ENCODE assay signal across 8 mouse cellular contexts in the genomic region with DNA sequence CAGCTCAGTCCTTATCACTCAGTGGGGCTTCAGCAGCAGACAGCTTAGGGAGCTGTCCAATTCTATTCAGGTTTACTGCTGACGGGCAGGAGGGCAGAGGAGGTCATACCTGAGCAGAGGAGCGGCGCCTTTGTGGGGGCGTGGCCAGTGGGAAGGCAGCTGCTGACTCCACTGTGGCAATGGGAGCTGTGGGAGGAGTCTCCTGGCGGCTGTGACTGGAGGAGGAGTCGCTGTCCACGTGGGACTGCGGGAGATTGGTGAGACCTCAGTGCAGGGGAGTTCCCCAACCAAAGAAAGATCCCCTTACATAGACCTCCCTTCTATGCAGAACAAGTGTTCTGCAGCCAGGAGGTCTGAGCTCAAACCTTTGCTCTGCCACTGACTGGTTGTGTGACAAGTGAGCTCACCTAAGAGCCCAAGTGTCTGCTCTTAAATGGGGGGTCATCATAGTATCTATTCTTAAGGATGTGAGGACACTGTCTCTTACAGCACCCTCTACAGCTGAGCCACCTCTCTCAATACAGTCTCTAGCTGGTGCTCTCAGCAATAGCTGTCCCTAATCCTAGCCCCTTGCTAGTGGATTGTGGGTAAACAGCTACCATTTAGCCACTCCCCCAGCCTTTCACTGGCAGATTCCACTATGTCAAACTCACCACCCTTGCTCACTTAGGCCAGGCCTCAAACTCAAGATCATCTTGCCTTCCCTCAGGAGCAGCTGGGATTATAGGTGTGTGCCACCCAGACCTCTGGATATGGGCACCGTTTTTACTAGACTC. TPM values are rescaled to one million over a fixed set of nuclear protein-coding genes. Genes with fewer than 3 reads are reported as not detected.
DNase-seq lines count a peak whose midpoint lies in the region; ATAC-seq lines count a peak whose summit lies in the region.

No protein-coding gene starts in this region.

- WGBS in forebrain, embryonic 10.5 days, result 21% methylated on average over 9 of the region's 9 CpGs

- peaks cover 47% of the 10 kb centered on the region for H3K27me3 ChIP-seq in forebrain, embryonic 10.5 days (ENCODE audit: poor library complexity, severe bottlenecking)

- peaks cover 48% of the 10 kb centered on the region for H3K36me3 ChIP-seq in forebrain, embryonic 10.5 days (replicated peaks)

- no peak overlapping the region for H3K27ac ChIP-seq in forebrain, embryonic 10.5 days

- ATAC-seq in erythroblast, adult 5-6 weeks (replicated peaks; ENCODE audit: low FRiP score, poor library complexity, severe bottlenecking), result peak; percentile 59; the same call in 1 of the 2 replicates
- ATAC-seq in megakaryocyte progenitor cell, adult 5-6 weeks (replicated peaks; ENCODE audit: poor library complexity), result peak; percentile 98

- no peak overlapping the region for H3K4me3 ChIP-seq in forebrain, embryonic 10.5 days

- peak; percentile 37 for DNase-seq in ovary, adult 18-20 months (ENCODE audit: low spot score)
- DNase-seq in ovary, postnatal 10 days (ENCODE audit: low spot score), result no peak
- peak; percentile 79 to 86 for DNase-seq in kidney, postnatal 4 days
- DNase-seq in cerebellum, postnatal 36 days, result no peak
- no peak for DNase-seq in forebrain, embryonic 10.5 days (ENCODE audit: extremely low spot score, low spot score)
- no peak for DNase-seq in spleen, postnatal 14 days (ENCODE audit: low spot score in 2 of 2)

- H3K4me1 ChIP-seq in forebrain, embryonic 10.5 days, result peaks cover 42% of the 10 kb centered on the region

- H3K9me3 ChIP-seq in forebrain, embryonic 10.5 days, result no peaks in the 10 kb centered on the region

RNA-seq across cellular contexts. Expression of gene Fam98c, which starts 6.9 kb away (rescaled TPM):
- 2.1 and 4.6 TPM in 2 replicates for total RNA-seq in erythroblast, adult 5-6 weeks (2015; ENCODE audit: low replicate concordance)
- total RNA-seq in erythroblast, adult 5-6 weeks (2017; ENCODE audit: low replicate concordance), result 1.5 and 2.7 TPM in 2 replicates
- total RNA-seq in megakaryocyte progenitor cell, adult 5-6 weeks (2015), result 19.4 and 24.1 TPM in 2 replicates
- 22.6 and 23.4 TPM in 2 replicates for total RNA-seq in megakaryocyte progenitor cell, adult 5-6 weeks (2017)
- polyA plus RNA-seq in forebrain, embryonic 10.5 days (2016; fragmentation: Nextera tagmentation; extraction: Ambion mirVana), result 11.5 and 11.7 TPM in 2 replicates

RNA-seq across cellular contexts. Expression of gene Ggn, which starts 7.1 kb away (rescaled TPM):
- not detected in 2 replicates for total RNA-seq in erythroblast, adult 5-6 weeks (2015; ENCODE audit: low replicate concordance)
- not detected in 2 replicates for total RNA-seq in erythroblast, adult 5-6 weeks (2017; ENCODE audit: low replicate concordance)
- total RNA-seq in megakaryocyte progenitor cell, adult 5-6 weeks (2015), result 0.76 and 1.2 TPM in 2 replicates
- total RNA-seq in megakaryocyte progenitor cell, adult 5-6 weeks (2017), result 0.17 and 0.47 TPM in 2 replicates
- 0.69 and 1.1 TPM in 2 replicates for polyA plus RNA-seq in forebrain, embryonic 10.5 days (2016; fragmentation: Nextera tagmentation; extraction: Ambion mirVana)

RNA-seq across cellular contexts. Expression of gene Spred3, which starts 7.3 kb away (rescaled TPM):
- total RNA-seq in erythroblast, adult 5-6 weeks (2015; ENCODE audit: low replicate concordance), result 0.77 and 0.84 TPM in 2 replicates
- total RNA-seq in erythroblast, adult 5-6 weeks (2017; ENCODE audit: low replicate concordance), result 0.84 and 0.85 TPM in 2 replicates
- 0.56 and 2.3 TPM in 2 replicates for total RNA-seq in megakaryocyte progenitor cell, adult 5-6 weeks (2015)
- 0.91 and 2.4 TPM in 2 replicates for total RNA-seq in megakaryocyte progenitor cell, adult 5-6 weeks (2017)
- polyA plus RNA-seq in forebrain, embryonic 10.5 days (2016; fragmentation: Nextera tagmentation; extraction: Ambion mirVana), result 4.4 and 5.4 TPM in 2 replicates

RNA-seq across cellular contexts. Expression of gene Psmd8, which starts 17.6 kb away (rescaled TPM):
- total RNA-seq in erythroblast, adult 5-6 weeks (2015; ENCODE audit: low replicate concordance), result 37.1 and 71.3 TPM in 2 replicates
- 50.2 and 52.3 TPM in 2 replicates for total RNA-seq in erythroblast, adult 5-6 weeks (2017; ENCODE audit: low replicate concordance)
- total RNA-seq in megakaryocyte progenitor cell, adult 5-6 weeks (2015), result 169 and 191 TPM in 2 replicates
- total RNA-seq in megakaryocyte progenitor cell, adult 5-6 weeks (2017), result 160 and 176 TPM in 2 replicates
- polyA plus RNA-seq in forebrain, embryonic 10.5 days (2016; fragmentation: Nextera tagmentation; extraction: Ambion mirVana), result 290 and 304 TPM in 2 replicates

RNA-seq across cellular contexts. Expression of gene Rasgrp4, which starts 28.3 kb away (rescaled TPM):
- 3.5 and 23.4 TPM in 2 replicates for total RNA-seq in erythroblast, adult 5-6 weeks (2015; ENCODE audit: low replicate concordance)
- total RNA-seq in erythroblast, adult 5-6 weeks (2017; ENCODE audit: low replicate concordance), result 4.7 and 5.5 TPM in 2 replicates
- total RNA-seq in megakaryocyte progenitor cell, adult 5-6 weeks (2015), result 1.8 and 3.3 TPM in 2 replicates
- total RNA-seq in megakaryocyte progenitor cell, adult 5-6 weeks (2017), result 1.5 and 7.2 TPM in 2 replicates
- polyA plus RNA-seq in forebrain, embryonic 10.5 days (2016; fragmentation: Nextera tagmentation; extraction: Ambion mirVana), result 0.58 and 0.88 TPM in 2 replicates

Comparison
In these comparisons a context has a peak if more than half of its experiments do, and no peak if none do; other contexts are left out.
1. DNase-seq: peak in ovary, adult 18-20 months (single experiment) and kidney, postnatal 4 days (2 of 2); none in ovary, postnatal 10 days (single experiment), cerebellum, postnatal 36 days (0 of 2), forebrain, embryonic 10.5 days (single experiment) and spleen, postnatal 14 days (0 of 2).